10 mouse cellular contexts compared by ENCODE assay signal in the genomic region with DNA sequence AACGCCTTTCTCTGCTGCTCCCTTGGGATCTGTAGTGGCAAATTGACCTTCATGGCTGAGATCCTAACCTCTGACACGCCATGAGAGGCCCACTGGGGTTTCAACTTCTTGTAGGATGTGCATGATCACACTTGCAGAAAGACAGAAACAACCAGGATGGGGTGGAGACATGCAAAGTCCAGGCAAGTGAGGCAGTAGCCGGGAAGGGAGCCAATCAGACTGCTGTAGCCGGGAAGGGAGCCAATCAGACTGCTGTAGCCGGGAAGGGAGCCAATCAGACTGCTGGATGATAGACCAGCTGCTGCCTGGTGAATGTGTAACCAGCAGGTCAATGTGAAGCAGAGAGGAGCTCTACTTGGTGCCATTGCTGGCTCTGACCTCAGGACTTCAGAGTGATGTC. TPM values are rescaled to one million over a fixed set of nuclear protein-coding genes. Genes with fewer than 3 reads are reported as not detected.
DNase-seq lines count a peak whose midpoint lies in the region; ATAC-seq and TF ChIP-seq lines count a peak whose summit lies in the region.
"Had no signal": no experiment of that assay in that cellular context is flagged by ENCODE, and none has a peak within 500 bp of the region (broad histone marks: within the 10 kb centered on the region; RNA-seq: fewer than 3 reads in every experiment).

No protein-coding gene starts in this region.

- in situ Hi-C loops in CH12.LX (cut with MboI; ENCODE audit: low pct_ligation_motif_present, low pct_unique_long_range_greater_than_20kb, low sequenced_read_pairs): no loop called here

- no peak overlapping the region for H3K4me3 ChIP-seq in CH12.LX (replicated peaks in 1 of 3; ENCODE audit: low read depth in 2 of 3, low read length in 2 of 3, poor library complexity in 1 of 3)
- no peak overlapping the region for H3K4me3 ChIP-seq in kidney, embryonic 14.5 days (ENCODE audit: low read length)
- H3K4me3 ChIP-seq: liver, embryonic 13.5 days had no signal

- no peak overlapping the region for H3K9ac ChIP-seq in CH12.LX (ENCODE audit: insufficient read depth, low read depth)
- H3K9ac ChIP-seq in kidney, embryonic 14.5 days (ENCODE audit: low read depth, low read length): no peak overlapping the region
- H3K9ac ChIP-seq: liver, embryonic 13.5 days had no signal

- no peak overlapping the region for H3K4me2 ChIP-seq in CH12.LX (ENCODE audit: insufficient read depth, low read depth, poor library complexity, severe bottlenecking)
- H3K4me2 ChIP-seq in kidney, embryonic 14.5 days (replicated peaks; ENCODE audit: low read depth, low read length): no peak overlapping the region
- H3K4me2 ChIP-seq: liver, embryonic 13.5 days had no signal

- no peak for TF ChIP-seq CTCF in CH12.LX (conservative IDR thresholded peaks at IDR 0.05 in 1 of 2, IDR thresholded peaks at IDR 0.05 in 1 of 2; ENCODE audit: low read depth in 2 of 2, low read length in 2 of 2)

- H3K9me3 ChIP-seq in CH12.LX (replicated peaks; ENCODE audit: low read length): no peaks in the 10 kb centered on the region
- H3K9me3 ChIP-seq in kidney, embryonic 14.5 days (ENCODE audit: control insufficient read depth, low read length): no peaks in the 10 kb centered on the region
- H3K9me3 ChIP-seq: liver, embryonic 13.5 days had no signal

- ATAC-seq in common myeloid progenitor, adult 5-6 weeks (replicated peaks; ENCODE audit: low read depth, poor library complexity, severe bottlenecking): 0 out of 2 replicates have a peak, but pooled peaks have one; percentile 25
- peak; percentile 96 for ATAC-seq in kidney, embryonic 14.5 days (ENCODE audit: low FRiP score, low TSS enrichment)
- ATAC-seq in activated CD4-positive, CD25-positive, alpha-beta regulatory T cell, adult 4 months: no peak

- peak; percentile 43 to 45 for DNase-seq in heart, adult 9 months (ENCODE audit: low spot score in 2 of 2)
- DNase-seq in heart, postnatal 25 days (ENCODE audit: low spot score): no peak
- DNase-seq in CH12.LX (ENCODE audit: extremely low read depth): peak; percentile 77
- DNase-seq in left cerebral cortex, adult 11 months (ENCODE audit: low spot score): no peak
- no peak for DNase-seq in cerebellum, adult 9-11 months
- DNase-seq: liver, embryonic 13.5 days had no signal

- TF ChIP-seq RAD21 in CH12.LX (IDR thresholded peaks at IDR 0.05; ENCODE audit: low read depth, low read length): no peak

- H3K4me1 ChIP-seq in CH12.LX (ENCODE audit: control insufficient read depth in 1 of 2, insufficient read depth in 2 of 2): peaks cover 2 to 9% of the 10 kb centered on the region in 2 experiments; a peak in 2 of 4 replicates
- H3K4me1 ChIP-seq in kidney, embryonic 14.5 days (ENCODE audit: control insufficient read depth, insufficient read depth, low read length): no peaks in the 10 kb centered on the region
- H3K4me1 ChIP-seq: liver, embryonic 13.5 days had no signal

- H3K36me3 ChIP-seq in CH12.LX (replicated peaks in 1 of 2; ENCODE audit: control insufficient read depth in 1 of 2, insufficient read depth in 1 of 2, low read length in 1 of 2): no peaks in the 10 kb centered on the region
- 0 out of 2 replicates have a peak, but pooled peaks cover under 1% of the 10 kb centered on the region for H3K36me3 ChIP-seq in kidney, embryonic 14.5 days (ENCODE audit: control insufficient read depth, insufficient read depth, low read length)
- H3K36me3 ChIP-seq: liver, embryonic 13.5 days had no signal

- intact Hi-C loops in heart, postnatal 25 days (cut with DNase I): no loop called here

- 57% methylated on average over 5 of the region's 5 CpGs for WGBS in kidney, embryonic 14.5 days

- TF ChIP-seq POLR2A in CH12.LX (IDR thresholded peaks at IDR 0.05; ENCODE audit: low read depth, low read length): no peak

- dilution Hi-C loops in CH12.LX (cut with MboI; ENCODE audit: extremely low pct_ligation_motif_present, extremely low pct_unique_long_range_greater_than_20kb, low sequenced_read_pairs): no loop called here

- TF ChIP-seq EP300 in CH12.LX (IDR thresholded peaks at IDR 0.05; ENCODE audit: low read length): no peak

- no peak overlapping the region for H3K27ac ChIP-seq in CH12.LX (ENCODE audit: insufficient read depth, low read depth)
- no peak overlapping the region for H3K27ac ChIP-seq in kidney, embryonic 14.5 days (ENCODE audit: low read depth, low read length)
- H3K27ac ChIP-seq: liver, embryonic 13.5 days had no signal

- H3K79me2 ChIP-seq in CH12.LX (replicated peaks; ENCODE audit: control insufficient read depth, extremely low read depth, insufficient read depth, poor library complexity, severe bottlenecking): no peaks in the 10 kb centered on the region

- H3K27me3 ChIP-seq in CH12.LX (replicated peaks): no peaks in the 10 kb centered on the region
- H3K27me3 ChIP-seq in kidney, embryonic 14.5 days (ENCODE audit: control insufficient read depth, insufficient read depth, low read length): no peaks in the 10 kb centered on the region
- H3K27me3 ChIP-seq: liver, embryonic 13.5 days had no signal

TF ChIP-seq in CH12.LX, 34 proteins besides CTCF, POLR2A, EP300 and RAD21:
- TF ChIP-seq GABPA (IDR thresholded peaks at IDR 0.05; ENCODE audit: insufficient replicate concordance, low read depth, low read length) (no peak), CHD2 (IDR thresholded peaks at IDR 0.05; ENCODE audit: low read length) (peak; percentile 58)

RNA-seq across cellular contexts. Expression of a gene that starts 11.3 kb away (rescaled TPM):
- 10 to 100 TPM; 29.5 to 32.4 TPM for total RNA-seq in heart, postnatal 25 days (2021)
- 6.0 and 7.4 TPM in 2 replicates for total RNA-seq in CH12.LX (2012; rRNA removed)
- total RNA-seq in CH12.LX (2014; rRNA removed): 8.9 and 9.2 TPM in 2 replicates
- polyA plus RNA-seq in CH12.LX (2012; ENCODE audit: insufficient read length, low read depth): 5.1 and 6.4 TPM in 2 replicates
- 14.5 and 15.8 TPM in 2 replicates for total RNA-seq in common myeloid progenitor, adult 5-6 weeks (2017)
- 60.9 and 88.0 TPM in 2 replicates for polyA plus RNA-seq in kidney, embryonic 14.5 days (2014; fragmentation: Nextera tagmentation; extraction: Ambion mirVana)
- 1 to 10 TPM; 2.0 to 2.4 TPM for polyA plus RNA-seq in activated CD4-positive, CD25-positive, alpha-beta regulatory T cell, adult 4 months (2017; shearing (Covaris generic))

RNA-seq across cellular contexts. Expression of a gene that starts 49.2 kb away (rescaled TPM):
- under 1 TPM; 0.11 to 0.23 TPM for total RNA-seq in heart, postnatal 25 days (2021)
- total RNA-seq in CH12.LX (2012; rRNA removed) (1.9 and 2.0 TPM in 2 replicates), CH12.LX (2014; rRNA removed) (4.1 TPM in 2 replicates)
- polyA plus RNA-seq in CH12.LX (2012; ENCODE audit: insufficient read length, low read depth): 11.7 and 16.0 TPM in 2 replicates
- 1.7 and 2.7 TPM in 2 replicates for total RNA-seq in common myeloid progenitor, adult 5-6 weeks (2017)
- 0.14 TPM in 1 of 2 replicates, not detected in the other for polyA plus RNA-seq in kidney, embryonic 14.5 days (2014; fragmentation: Nextera tagmentation; extraction: Ambion mirVana)
- polyA plus RNA-seq in activated CD4-positive, CD25-positive, alpha-beta regulatory T cell, adult 4 months (2017; shearing (Covaris generic)): under 1 TPM in 1 of 2 experiments, not detected in 1; 0.23 TPM
- polyA plus RNA-seq: cortical plate, adult 2 months had no signal

Comparison
In these comparisons a context has a peak if more than half of its experiments do, and no peak if none do; other contexts are left out.
1. DNase-seq: peak in heart, adult 9 months (2 of 2) and CH12.LX (single experiment); none in heart, postnatal 25 days (single experiment), left cerebral cortex, adult 11 months (single experiment) and cerebellum, adult 9-11 months (single experiment).